Mouse (Mus musculus): ENCODE measurements around the gene Psmb9.
A peak's percentile ranks its signal among the peaks of the same experiment; 100 is the strongest.
"Not testable (repeated sequence)": the region's sequence is repeated elsewhere in the genome, so short reads cannot be mapped to it uniquely, and the experiment has no call there.

Psmb9 gene

DNA sequence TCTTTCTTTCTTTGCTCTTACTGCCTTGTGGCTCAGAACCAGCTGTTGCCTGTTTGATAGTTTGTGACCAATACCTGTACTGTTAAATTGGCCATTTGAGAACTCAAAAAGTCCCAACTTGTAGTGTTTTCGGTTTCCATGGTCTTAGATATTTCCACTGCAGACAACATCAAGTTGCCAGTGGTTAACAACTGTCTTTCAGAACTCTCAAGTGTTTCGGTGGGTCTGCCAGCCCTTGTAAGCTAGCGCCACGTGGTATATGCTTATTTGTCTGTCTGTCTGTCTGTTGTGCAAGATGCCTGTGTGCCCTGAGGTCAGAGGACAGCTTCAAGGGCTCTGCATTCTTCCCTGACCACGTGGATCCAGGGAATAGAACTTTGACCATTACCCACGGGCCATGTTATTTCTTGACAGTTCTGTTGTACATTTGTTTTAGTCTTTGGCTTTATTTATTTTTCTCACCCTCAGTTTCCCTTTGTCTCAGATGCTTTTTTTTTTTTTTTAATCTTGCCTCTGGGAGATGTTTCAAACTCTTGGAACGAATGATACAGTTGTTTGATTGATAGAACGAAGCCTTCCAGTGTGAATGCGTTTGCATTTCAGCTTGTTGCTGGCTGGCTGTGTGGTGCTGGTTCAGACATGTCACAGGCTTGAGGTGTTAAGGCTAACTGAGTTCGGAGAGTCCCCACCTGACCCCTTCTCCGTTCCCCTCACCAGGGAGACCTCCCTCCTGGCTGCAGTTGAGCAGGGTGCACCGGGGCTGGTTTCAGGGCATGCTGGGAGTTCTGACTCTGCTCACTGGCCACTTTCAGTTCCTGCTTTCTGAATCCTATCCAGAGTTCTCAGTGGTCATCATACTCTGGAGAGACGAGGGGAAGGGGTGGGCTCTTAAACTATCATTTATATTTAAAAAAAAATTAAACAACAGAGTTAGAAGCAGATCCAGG, 7.4 kb downstream of the Psmb9 start:
- no peak for DNase-seq

DNA sequence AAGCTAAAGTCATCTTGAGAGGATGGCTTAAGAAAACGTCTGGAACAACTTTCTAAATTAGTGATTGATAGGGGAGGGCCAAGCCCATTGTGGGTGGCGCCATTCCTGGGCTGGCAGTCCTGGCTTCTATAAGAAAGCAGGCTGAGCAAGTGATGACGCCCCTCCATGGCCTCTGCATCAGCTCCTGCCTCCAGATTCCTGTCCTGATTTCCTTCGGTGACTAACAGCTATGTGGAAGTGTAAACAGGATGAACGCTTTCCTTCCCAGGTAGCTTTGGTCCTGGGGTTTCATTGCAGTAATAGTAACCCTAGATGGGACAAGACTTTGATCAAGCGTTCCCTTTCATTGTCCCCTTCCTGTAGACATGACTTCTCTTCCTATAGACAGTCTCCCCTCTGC, 8.5 kb downstream of the Psmb9 start:
- no peak for DNase-seq

DNA sequence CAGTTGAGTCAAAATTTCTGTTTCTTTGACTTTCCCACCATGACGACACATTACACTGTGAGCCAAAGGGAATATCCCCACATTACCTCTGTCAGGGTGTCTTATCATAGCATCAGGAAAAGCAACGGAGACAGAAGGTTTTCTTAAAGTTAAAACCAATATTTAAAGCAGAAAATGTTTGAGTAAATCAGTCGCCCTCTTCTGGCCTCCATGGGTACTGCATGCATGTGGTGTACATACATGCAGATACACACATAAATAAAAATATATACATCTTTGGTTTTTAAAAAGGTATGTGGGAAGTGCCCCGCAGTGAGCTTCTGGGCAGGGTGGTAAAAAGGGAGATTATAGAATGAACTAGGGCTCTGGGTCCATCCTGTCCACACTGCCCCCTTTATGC, 10.4 kb downstream of the Psmb9 start:
- DNase-seq, result no peak

DNA sequence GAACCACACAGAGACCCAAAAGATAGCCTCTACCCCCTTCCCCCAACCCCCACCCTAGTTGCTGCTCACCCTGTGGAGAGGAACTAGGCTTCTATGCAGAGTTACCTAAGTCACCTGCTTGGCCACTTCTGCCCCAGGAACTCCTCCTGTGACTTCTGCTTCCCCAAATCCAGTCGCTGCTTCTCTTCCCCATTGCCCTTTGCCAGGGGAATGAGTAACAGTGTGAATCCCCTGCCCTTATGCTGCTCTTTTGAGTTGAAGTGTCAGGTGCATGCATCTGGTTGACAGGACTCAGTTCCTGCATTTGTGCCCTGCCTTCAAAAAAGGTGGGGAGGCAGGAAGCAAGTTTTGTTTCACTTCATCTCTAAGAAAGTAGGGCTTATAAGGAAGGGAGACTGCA, 13.5 kb downstream of the Psmb9 start:
- DNase-seq, result no peak

DNA sequence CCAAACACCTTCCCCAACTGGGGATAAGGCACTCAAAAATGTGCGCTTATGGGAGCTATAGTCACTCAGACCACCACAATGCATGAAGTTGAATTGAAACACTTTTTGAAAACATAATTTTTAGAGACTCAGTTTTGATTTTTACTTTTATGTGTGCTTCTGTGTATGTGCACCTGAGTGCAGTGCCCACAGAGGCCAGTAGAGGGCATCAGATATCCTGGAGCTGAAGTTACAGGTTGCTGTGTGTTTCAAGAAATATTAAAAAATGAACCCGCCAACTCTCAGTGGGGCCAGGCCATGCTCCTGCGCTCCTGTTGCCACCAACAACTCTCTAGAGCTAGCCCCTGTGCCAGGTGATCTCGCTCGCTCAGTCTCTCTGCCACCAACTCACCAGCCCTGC, 15.0 kb downstream of the Psmb9 start:
- DNase-seq, result no peak

DNA sequence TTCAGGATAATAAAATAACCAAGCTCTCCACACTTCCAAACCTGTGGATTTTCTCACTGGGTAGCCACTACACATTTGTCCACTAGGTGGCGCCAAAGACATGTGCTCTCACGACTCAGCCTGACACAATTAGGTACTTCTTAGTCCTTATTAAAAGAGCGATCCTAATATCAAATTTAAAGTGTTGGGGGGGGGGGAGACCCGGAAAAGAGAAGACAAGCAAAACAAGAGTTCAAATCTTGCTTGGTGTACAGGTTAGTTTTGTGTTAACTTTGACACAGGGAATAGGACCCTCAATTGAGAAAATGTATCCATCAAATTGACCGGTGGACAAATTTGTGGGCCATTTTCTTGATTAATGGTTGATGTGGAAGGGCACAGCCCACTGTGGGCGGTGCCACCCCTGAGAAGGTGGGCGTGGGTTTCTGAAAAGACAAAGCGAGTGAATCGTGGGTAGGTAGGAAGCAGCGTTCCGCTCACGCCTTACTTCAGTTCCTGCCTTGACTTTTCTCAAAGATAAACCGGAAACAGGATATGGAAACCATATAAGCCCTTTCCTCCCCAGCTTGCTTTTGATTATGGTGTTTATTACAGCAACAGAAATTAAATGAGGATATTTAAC, 16.6 kb downstream of the Psmb9 start:
- peak; percentile 61 for DNase-seq

DNA sequence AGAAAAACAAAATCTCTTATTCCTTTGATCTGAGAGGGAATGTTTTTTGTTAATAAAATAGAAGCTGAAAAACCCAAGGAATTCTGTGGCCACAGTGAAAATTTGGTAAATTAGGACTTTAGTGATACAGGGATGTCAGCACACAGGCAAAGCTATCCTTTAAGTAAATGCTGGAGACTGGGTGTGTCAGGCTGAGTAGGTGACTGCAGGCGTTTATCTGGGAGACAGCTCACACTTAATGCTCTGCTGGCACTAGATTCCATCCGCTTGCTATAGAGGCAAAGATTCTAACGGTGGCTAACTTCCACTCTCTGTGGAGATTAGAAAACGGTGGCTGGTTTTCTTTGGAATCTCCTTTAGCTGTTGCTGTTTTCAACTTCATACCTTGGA, 17.1 kb downstream of the Psmb9 start:
- DNase-seq, result no peak

DNA sequence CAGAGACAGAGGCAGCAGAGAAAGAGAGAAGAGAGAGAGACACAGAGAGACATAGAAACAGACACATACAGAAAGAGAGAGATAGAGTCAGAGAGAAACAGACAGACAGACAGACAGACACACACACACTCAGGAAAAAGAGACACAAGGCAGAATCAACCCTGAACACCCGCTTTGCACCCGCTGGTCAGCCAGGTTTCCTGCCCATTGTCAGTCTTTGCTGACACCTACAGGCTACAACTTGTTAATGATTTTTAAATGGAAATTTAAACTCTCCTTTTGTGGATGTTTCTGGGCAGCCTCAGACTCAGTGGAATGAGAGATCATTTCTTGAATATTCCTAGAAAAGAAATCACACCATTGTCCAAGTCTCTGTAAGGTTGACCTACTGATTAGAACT, 18.3 kb downstream of the Psmb9 start:
- DNase-seq, result no peak

DNA sequence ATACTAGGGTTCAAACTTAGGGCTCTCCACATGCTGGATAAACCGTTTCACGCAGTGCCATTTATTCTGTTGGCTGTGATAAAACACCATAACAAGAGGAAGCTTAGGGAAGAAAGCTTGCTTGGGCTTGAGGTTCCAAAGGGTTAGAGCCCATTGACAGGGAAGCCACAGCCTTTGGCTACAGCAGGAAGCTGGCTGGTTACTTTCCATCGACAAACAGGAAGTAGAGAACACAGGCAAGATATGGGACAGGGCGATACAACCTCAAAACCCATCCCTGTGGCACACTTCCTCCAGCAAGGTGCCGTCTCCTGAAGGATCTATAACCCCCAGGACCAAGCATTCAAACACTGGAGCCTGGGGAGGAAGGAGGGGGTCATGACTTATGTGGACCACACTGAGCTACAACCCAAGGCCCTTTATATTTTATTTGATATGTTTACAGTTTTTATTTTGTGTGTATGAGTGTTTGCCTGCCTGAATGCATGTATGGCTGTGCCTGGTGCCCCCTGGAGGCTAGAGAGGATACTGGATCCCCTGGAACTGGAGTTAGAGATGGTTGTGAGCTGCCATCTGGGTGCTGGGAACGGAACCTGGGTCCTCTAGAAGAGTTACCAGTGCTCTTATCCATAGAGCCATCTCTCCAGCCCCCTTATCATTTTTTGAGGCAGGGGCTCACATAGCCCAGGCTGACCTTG, 22.4 kb downstream of the Psmb9 start:
- no peak for DNase-seq

DNA sequence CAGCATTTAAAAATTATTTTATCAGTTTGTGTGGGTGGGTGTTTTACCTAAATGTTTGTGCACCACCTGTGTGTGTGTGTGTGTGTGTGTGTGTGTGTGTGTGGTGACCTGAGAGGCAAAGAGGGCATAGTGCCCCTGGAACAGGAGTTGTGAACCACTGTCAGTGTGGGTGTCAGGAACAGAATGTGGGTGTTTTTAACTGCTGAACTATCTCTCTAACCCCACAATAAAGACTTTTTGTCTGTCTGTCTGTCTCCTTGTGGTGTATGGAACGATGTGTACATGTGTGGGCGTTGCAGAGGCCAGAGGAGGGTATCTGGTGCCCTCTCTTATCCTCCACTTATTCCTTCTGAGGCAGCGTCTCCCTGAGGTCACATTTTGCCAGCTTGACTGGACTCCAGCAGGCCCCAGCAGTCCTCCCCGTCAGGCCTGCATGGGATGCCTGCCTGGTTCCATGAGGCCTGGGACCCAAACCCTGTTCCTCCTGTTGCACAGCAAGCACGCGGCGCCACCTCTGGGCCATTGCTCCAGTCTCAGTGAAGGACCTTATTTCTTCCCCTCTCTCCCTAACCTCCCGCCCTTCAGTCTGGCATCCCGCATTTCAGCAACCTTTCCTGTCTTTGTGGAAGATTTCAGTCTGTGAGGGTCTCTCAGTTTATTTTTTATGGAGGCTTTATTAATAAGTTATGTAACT, 23.2 kb downstream of the Psmb9 start:
- no peak for DNase-seq

DNA sequence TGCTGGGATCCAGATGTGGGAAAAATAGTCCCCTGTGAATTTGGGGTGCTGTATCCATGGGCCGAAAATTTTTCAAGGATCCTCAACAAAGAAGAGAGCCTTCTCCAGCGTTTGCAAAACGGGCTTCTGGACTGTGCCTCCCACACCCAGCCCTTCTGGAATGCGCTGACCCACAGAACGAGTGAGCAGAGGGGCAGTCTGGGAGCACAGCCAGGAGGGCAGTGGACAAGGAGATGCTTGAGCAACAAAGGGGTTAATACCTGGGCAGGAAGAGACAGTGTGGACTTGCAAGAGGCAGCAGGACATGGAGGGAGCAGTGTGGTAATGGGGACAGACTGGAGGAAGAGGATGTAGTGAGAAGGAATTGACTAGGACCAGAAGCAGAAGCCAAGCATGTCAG, 32.0 kb downstream of the Psmb9 start:
- no peak for DNase-seq

DNA sequence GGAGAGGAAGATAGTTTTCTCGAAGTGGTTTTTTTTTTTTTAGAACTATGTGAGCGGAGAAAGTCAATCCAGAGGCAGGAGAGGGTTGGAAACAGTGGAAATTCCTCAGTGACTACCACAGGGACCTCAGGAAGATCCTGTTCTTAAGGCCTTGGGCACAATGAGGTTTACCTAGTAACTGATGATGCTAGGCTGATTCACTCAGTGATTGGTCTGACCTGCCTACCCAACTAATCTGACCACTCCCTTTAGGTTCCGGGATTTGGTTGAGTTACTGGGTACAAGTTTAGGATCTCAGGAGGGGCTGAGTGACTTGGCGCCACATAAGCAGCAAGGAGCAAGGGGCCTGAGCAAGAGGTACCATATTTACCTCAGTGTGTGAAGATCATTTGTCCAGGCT, 34.6 kb downstream of the Psmb9 start, which contains the start of gene H2-DMb1:
Gene H2-DMb1, plus strand, starts transcription at position 150 of the 400 bp plus-strand sequence.
- no peak for DNase-seq

DNA sequence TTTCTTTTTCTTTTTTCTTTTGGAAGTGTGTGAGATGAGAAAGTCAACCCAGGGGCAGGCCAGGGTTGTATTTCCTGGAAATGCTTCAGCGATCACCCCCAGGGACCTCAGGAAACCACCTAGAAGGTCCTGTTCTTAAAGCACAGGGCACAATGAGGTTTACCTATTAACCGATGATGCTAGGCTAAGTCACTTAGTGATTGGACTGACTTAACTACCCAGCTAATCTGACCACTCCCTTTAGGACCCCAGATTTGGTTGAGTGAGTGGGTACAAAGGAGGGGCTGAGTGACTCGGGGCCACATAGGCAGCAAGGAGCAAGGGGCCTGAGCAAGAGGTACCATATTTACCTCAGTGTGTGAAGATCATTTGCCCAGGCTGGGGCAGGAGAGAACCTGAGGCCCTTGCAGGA, 42.6 kb downstream of the Psmb9 start:
- DNase-seq, result no peak

DNA sequence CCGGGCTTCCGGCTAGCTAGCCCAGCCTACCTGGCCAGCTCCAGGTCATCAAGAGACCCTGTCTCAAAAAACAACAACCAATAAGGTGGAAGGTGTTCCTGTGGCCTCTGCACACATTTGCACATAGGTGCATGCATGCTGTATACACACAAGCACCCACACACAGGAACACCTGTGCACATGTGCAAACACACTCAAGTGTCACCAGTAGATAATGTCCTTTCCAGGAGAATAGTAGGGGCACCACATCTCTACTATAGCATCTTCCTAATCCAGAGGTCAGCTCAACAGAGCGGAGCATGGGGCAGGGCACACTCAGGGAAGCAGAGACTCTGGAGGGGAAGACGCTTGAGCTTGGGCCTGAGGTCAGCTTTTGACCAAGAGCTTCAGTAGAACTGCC, 43.3 kb downstream of the Psmb9 start:
- DNase-seq, result not testable (repeated sequence)

DNA sequence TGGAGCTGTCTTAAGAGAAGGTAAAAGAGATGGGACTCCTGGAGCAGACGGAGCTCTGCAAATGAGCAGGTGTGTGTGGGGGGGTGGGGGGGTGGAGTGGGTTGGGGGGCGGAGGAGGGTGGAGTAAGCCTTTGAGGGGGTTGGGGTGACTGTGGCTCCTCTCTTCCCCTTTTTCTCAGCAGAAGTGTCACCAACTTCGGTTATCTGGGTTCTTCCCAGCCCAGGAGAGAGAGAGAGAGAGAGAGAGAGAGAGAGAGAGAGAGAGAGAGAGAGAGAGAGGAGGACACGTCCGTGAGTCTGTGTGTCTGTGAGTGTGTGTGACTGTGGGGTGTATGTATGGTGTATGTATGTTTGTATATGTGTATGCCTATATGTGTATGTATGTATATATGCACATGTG, 44.1 kb downstream of the Psmb9 start:
- no peak for DNase-seq

DNA sequence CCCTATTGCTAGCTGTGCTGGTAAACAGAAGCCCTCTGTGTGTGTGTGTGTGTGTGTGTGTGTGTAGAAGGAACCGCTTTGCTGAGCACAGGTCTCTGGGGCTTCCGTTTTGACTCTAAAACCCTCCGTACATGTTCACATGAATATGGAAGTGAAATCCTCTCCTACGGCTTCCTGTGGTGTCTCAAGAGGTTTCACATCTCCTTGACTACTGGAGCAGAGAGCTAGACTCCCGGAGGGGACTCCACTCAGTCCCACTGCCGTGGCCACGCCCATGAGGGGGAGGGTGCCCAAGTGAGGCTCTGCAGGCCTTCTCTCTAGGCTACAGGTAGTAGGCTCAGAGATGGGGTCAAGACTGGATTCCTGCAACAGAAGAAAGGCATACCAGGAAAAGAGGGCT, 44.5 kb downstream of the Psmb9 start, which contains the start of gene H2-DMb2:
Gene H2-DMb2, plus strand, starts transcription at position 275 of the 400 bp plus-strand sequence.
- no peak for DNase-seq

DNA sequence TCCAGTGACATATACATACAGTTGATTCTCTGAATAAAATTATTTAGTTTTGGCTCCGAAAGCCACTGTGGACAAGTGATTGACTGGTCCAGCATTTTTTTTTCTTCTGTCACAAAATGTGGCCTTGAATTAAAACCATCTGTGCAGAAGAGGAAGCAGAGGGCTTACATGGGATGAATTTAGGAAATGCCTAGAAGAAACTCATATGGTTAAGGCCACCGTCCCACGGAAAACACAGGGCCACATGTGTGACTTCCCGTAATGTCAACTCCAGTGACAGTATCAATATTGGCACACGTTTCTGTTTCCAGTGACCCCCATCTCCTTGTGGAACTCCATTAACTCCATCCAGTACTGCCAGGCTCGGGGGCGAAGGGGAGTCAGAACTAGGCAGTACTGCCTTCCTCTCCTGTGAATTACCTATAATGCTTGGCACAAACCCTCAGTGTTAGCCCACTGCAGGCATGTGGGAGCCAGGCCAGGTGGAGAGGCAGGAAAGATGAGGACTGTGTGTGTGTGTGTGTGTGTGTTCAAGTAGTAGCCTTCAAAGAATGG, 45.0 kb downstream of the Psmb9 start:
- no peak for DNase-seq

DNA sequence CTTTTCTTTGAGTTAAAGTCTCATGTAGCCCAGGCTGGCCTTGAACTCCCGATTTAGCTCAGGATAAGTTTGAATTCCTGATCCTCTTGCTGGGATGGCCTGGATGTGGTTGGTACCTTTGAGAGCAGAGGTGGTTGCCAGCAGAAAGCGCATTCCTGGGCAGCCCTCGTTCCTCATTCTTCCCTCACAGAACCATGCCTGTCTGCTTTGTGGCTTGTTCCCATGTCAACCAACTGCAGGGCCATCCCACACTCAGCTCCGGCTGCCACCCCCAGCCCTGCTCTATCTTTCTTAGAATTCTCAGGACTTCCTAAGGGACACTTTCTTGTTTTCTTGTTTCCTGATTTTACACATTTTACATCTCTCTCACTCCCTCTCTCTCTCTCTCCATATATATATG, 46.1 kb downstream of the Psmb9 start:
- DNase-seq, result no peak

DNA sequence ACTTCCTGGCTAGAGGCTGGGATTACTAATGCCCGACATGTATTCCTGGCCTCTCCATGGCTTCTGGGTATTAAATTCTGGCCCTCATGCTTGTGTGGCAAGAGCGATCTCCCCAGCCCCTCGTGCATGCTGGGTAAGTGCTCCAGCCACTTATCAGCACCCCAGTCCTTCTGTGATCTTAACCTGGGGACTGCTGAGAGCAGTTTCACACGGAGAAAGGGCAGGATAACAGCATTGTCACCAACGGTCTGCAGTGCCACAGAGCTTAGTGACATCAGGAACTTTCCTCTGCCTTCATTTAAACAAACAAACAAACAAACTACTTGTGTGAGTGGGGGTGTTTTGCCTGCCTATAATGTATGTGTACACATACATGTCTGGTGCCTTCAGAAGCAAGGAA, 47.3 kb downstream of the Psmb9 start:
- DNase-seq, result no peak

DNA sequence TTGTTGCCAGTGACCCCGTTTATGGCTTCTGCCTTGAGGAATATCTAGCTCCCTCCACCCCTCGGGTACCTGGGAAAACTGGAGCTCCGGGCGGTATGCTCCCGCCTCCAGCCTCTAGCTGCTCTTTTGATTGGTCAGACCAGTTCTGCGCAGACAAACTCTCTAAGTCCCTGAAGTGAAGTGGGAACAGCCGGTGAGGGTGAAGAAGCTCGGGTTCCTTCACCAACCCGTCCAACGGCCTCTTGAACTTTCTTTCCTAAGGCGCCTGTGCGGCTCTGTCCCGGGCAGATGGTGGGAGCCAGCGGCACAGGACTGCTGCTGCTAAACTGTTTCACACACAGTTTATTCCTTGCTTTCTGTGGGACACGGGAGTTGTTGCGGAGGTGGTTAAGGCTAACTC, 48.1 kb downstream of the Psmb9 start:
- DNase-seq, result no peak

DNA sequence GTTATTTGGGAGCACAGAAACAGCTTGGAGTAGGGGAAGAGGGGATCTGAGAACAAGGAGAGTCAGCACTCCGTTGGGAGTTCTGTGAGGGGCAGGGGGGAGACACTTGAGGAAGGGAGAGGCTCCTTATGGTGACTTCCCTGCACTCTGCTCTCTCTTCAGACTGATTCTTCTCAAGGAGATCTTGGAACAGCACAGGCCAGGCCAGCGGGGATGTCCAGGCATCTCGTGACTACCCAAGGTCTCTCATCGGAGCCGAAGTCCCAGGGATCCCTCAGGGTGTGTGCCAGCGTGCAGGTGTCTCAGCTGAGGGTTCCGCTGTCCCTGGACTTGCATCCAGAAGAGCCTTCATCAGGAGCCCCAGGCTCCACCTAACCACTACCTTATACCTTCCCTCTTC, 48.9 kb downstream of the Psmb9 start:
- no peak for DNase-seq

DNA sequence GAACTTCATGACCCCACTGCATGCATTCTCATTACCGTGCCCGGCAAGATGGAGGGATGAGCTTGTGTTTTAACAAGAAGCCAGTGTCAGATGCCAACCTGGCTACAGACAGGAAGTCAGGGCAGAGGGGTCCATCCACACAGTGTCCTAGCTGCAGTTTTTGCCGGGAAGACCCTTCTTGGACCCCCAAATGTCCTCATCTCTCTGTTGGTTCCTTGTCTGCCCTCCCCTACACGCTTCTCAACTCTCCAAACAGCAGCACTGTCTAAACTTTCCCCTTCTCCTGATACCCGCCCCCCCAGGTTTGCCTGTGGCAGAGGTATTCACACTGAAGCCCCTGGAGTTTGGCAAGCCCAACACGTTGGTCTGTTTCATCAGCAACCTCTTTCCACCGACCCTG, 50.0 kb downstream of the Psmb9 start:
- no peak for DNase-seq

Measured in cerebellum, adult 11 months (tissue).